Mouse (Mus musculus): ENCODE results near the gene Chrdl2.
"Not testable (repeated sequence)": the region's sequence is repeated elsewhere in the genome, so short reads cannot be mapped to it uniquely, and the experiment has no call there.

The Chrdl2 gene

DNA sequence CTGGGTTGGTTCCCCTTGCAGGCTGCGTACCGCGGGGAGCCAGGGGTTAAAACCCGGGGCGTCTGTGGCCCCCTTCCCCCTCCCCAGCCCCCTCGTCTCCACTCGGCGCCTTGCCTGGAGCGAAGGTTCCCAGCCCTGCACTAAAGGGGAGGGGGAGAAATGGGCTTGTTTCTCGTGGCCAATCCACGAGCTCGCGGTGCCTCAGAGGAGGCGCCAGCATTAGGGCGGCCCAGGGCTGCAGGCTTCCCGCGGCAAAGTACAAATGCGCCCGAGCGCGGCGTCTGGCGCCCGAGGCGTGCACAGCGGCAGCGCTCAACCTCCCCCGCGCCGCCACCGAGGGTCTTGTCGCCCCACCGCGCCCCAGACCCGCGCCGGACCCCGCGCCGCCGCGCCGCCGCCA is at the start of gene Chrdl2:
TSS of gene Chrdl2 (plus strand) at position 383 of the 400 bp plus-strand sequence.
- peak; percentile 61 to 66 for DNase-seq

DNA sequence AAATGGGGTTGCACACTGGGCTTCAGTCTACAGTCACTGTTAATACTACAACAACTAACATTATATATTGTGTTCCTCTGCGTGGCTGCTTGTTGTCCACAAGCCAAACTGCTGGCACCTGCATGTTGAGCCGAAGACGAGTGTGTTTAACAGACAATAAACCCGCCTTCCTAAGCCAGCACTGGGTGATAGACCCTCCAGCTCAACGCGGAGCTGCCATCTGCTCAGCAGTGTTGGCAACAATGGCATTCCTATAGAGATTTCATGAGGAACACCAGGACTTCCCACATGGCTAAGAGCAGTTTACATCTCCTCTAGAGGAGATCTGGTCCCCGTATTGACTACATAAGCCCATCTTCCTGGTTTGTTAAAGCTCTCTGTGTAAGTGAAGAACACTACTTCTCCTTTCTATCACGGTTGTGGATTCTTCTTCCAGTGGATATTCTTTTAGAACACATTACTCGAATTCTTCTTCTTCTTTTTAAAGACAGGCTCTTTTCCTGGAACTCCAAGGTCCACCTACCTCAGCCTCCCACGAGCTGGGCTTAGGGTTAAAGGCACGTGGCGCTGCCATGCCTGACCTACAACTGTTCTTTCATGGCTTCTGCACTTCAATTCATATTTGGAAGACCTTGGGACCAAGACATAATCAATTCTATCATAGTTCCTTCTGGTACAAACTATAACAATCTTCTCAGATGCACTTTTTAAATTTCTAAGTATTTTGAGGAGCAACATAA is 48.6 kb upstream of the Chrdl2 start:
- DNase-seq, result peak in 1 of 2 experiments; percentile 37

DNA sequence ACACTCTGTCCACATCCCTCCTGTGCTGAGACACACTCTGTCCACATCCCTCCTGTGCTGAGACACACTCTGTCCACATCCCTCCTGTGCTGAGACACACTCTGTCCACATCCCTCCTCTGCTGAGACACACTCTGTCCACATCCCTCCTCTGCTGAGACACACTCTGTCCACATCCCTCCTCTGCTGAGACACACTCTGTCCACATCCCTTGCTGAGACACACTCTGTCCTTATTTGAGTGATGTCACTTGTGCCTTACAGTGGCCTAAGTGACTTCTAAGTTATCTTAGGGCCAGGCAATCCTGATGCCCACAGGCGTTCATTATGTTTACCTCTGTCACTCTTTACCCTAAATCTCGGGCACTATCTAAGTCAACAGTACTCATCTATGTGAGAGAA is 45.4 kb upstream of the Chrdl2 start:
- DNase-seq, result not testable (repeated sequence)

DNA sequence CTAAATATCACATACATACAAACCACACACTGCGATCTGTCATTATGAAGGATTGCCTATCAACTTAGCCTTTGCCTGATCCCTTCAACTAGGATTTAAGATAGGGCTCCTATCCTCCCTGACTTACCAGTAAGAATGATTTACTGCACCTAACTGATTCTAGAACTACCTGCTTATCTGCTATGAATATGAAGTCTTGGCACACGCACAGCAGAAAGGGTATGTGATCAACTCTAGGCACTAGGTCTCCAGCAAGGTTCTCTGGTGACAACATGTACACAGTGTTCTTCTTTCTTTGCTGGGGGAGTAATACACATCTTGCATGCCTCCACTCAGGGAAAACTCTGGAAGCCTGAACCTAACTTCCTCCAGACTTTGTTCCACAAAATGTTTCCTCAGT is 44.5 kb upstream of the Chrdl2 start:
- no peak for DNase-seq

DNA sequence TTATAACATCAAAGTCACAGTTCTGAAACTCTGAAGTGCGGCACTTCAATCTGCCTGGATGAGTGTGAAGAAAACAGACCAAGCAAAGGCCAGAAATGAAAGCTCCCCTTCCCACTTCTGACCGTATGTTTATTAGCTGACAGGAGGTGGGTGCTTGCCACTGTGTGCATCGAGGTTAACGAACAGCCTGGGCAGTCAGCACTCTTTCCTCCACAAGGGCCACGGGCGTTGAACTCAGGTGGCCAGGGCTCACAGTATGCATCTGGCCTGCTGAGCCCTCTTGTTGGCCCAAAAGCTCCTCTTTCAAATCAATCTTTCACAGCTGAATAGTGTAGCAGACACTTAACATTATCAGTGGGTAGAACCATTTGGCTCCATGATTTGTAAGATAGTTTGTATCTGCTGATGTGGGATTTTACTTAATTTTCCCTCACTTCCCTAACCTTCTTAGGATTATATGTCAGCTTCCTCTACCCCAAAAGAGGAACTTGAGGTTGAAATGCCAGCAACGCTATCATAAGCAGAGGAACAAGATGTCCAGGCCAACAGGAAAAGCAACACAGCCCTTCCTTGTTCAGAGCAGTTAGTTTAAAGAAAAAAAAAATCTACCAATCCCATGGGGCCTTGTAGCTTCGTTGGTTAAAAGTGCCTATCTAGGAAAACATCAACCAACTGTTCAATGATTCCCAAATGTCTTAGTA is 43.3 kb upstream of the Chrdl2 start:
- DNase-seq, result no peak

DNA sequence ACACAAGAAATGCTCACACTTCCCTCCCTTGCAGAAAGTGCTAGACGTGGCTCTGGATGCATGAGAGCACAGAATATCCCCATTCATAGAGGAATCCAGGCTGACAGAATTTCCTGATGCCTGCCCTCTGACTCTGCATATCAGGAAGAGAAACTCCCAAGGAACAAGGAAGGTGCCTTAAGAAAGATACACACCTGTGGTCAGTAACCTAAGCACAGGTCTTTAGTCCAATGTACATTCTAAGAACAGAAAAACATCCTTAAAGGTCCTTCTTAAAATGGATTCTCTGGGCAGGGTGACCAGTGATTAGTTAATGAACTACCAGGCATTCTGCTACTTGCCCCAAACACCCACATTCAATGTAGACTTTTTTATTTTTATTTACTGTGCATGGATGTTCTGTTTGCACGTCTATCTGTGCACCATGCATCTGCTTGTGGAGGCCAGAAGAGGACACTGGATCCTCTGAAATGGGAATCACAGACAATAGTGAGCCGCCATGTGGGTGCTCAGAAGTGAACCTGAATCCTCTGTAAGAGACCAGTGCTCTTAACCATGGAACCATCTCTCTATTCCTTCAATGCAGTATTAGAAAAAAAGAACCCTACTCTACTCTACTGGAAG is 42.6 kb upstream of the Chrdl2 start:
- no peak for DNase-seq

DNA sequence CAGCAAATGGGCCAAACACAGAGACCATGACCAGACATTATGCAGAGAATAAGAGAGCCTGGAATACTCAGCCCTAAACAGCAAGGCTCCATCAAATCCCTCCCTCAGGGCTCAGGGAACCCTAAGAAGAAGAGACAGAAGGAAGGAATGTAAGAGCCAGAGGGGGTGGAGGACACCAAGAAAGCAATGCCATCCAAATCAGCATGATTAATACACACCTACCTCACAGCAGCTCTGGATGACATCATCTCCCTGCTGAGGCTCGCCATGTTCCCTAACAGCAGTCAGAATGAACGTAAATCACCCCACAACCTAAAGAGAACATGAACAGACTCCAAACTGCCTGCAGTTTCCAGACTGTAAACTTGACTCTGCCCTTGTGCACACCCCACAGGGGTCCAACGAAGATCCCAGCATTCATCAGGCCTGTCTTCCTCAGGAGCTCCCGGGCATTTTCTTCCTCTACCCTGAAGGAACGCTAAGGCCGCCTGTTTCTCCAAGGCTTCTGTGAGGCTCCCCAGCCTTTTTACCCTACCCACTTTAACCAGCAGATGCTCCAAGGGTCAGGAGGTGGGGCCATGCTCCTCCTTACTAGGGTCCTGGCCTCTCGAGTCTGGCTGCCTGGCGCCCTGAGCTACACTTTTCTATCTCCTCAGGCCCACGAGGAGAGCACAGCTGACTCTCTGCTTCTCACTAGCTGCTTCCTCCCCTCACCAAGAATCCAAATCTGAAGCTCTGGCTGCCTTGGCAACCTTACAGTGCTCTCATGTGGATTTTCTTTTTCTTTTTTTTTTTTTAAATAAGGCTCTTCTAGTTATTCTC is 40.7 kb upstream of the Chrdl2 start:
- peak in 1 of 2 experiments; percentile 33 for DNase-seq

DNA sequence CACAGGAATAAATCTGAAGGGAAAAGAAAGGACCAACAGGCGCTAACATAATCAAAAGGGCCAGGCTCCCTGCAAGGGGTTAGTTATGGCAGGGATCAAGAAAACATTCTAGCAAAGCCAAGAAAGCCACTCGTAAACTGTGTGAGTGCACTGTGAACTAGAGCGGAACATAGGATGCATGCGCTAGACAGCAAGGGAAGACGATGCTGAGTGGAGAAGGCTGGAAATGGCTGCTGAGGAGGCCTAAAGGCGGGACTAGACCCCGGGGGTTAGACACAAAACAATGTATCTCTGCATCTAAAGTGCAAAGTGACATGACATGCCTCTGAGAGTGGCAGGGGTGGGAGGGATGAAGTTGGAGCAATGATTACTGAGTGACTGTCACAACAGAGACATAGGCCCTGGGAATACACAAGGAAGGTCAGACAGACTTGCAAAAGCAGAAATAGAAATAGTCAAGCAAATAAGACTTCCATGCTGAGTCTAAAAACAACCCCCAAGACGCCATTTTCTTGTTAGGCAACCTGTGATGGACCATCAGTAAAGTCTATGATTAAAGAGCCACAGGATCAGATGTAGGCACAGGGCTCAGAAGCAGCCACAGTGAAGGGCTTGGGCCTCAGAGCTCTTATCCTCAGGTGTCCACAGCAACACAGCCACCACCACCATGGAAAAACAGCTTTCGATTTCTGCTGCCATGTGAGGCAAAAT is 39.8 kb upstream of the Chrdl2 start:
- no peak for DNase-seq

DNA sequence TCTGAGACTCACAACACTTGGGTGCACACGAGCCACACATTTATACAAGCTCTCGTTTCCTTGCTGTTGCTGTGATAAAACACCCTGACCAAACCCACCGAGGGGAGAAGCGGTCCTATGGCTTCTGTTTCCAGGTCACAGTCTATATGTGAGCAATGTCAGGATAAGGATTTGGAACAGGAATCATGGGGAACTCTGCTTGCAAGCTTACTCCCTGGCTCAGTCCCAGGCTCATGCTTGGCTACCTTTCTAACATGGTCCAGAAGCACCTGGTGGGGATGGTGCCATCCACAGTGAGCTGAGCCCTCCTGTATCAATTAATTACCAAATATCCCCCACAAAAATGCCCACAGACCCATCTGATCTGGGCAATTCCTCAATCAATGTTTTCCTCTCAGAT is 36.8 kb upstream of the Chrdl2 start:
- DNase-seq, result peak; percentile 59 to 67

DNA sequence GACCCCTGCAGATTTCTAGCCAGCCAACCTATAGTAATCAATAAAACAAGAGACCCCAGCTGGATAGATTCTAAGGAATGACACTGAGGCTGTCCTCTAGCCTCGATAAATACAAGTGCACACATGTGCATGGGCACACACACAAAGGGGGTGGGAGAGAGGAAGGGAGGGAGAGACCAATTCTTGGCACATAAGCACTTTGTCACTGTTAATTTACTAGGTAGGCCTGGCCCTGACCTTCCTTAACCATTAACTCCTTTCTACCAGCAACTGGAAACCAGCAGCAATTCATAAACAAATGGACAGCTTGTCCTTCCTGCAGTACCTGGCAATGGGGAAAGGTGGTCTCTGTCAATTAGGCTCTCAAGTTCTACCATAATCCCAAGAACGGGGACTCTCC is 34.0 kb upstream of the Chrdl2 start:
- no peak for DNase-seq

DNA sequence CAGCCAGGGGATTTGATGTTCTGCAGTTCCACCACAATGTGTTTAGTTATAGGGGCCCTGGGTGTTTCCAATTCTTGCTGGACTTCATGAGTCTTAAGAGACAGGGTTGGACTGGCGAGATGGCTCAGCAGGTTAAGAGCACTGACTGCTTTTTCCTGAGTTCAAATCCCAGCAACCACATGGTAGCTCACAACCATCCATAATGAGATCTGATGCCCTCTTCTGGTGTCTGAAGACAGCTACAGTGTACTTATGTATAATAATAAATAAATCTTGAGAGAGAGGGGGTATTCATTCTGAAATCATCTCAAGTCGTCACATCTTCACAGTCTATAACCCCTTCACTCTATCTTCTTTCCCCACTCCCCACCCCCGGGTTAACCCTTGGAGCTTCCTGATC is 33.1 kb upstream of the Chrdl2 start:
- DNase-seq, result not testable (repeated sequence)

DNA sequence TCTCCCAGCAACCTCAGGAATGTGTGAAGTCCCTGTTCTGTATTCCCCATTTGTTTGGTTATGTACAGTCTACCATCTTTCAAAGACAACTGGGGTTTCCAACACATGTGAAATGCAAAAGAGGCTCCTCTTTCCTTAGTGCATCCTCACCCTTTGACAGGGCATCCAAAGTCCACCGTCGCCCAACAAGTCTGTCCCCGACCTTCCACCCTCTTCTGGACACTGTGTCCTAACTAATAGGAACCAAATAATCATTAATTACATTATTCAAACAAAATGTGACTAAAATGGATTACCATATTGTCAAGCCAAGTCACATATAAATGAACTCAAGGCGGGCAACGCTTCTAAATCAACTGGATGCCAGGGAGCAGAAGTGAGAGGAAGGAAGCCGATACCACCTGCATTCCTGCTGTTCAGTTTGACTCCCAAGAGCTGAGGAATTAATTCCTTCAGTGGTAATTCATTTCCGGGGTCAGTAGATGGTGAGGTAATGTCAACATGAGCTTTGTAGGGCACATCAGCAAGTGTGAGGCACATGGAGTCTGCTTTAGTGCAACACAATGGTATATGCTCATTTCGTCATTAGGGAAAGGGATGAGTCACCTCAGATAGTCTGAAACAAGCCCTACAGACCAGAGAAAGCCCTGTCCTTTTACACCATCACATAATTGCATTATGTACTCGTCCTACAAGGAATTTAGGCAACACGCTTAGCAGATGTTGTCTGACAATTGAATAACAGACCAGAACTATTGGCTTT is 31.6 kb upstream of the Chrdl2 start:
- DNase-seq, result no peak

DNA sequence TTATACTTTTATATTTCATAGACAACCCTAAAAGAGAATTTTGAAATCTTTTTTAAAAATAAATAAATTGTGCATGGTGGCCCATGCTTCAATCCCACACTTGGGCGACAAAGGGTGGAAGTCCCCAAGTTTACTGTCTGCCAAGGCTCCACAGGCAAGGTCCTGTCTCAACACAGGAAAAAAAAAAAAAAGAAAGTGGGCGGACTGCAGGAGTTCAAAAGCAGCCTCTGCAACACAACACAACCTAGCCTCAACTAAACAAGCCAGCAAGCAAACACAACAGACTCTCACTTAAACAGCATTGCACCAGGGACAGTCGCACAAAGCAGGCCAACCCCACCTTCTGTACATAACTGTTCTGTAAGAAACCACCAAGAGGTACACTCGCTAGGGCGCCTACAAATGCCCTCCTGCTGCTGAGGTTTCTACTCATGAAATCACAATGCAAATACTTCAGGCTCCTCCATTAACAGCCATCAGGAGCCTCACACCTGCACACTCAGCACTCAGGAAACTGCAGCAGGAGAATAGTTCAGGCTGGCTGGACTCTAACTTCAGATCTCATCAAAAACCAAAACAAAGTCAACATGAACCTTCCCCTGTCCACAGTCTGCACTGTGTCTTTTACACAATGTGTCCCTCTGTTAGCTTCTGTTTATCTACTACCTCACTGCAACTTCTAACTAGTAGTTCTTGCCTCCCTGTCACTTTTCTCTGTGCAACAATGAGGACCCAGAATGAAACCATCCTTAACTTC is 30.0 kb upstream of the Chrdl2 start:
- no peak for DNase-seq

DNA sequence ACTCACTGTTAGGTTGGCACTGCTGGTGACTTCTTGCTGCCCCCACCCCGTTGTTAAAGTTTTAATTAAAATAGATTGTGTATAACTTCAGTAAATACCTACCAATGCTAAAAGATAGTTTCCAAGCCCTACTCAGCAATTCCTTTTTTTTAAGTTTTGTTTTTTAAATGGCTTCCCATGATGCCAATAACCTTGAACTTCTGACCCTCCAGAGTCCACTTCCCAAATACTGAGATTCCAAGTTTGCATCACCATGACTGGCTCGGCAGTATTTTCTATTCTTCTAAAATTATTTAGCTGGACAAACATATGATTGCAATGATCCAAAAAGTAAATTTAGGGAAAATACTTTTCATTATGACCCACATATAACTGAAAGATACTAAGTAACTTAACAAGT is 27.9 kb upstream of the Chrdl2 start:
- DNase-seq, result no peak

DNA sequence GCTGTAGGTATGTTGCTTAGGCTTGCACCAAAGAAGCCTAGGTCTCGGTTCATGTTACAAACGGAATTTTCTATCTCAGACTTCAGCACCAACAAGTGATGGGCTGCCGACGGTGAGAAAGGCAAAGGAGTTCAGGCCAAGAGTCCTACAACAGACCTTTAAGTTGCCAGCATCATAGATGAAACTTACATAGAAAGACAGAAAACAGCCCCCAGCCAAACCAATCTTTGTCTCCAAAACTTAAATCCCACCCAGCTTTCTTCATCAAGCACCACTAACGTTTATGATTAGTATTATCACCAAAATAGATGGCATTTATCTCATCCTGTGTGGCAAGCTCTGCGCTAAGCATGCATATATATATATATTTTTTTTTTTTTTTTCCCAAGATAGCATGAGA is 26.9 kb upstream of the Chrdl2 start:
- no peak for DNase-seq

DNA sequence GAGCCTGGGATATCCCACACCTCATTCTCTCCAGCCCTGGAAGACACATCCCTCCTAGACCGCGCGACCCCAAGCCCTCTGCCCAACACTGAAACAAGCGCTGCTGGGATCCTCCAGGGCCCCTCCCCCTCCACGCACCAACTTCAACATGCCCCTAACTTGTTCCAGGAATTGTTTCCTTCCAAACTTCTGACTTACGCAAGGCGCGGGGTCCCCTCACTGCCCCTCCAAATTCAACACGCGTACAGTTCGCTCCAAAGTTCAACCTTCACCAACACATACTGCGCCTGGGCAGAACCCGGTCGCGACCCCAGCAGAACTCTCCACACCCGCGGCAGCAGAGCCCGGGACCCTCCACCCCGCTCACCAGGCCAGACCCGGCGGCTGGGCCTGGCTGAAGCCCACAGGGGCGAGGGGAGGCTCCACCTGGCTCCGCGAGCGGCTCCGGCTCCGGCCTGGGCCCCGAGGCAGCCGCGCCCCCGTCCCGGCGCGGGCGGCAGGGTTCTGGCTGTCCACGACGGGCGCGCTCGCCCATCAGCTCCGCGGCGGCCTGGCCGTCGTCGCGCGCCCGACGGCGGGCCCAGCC is 26.3 kb upstream of the Chrdl2 start:
- DNase-seq, result peak in 1 of 2 experiments; percentile 51

DNA sequence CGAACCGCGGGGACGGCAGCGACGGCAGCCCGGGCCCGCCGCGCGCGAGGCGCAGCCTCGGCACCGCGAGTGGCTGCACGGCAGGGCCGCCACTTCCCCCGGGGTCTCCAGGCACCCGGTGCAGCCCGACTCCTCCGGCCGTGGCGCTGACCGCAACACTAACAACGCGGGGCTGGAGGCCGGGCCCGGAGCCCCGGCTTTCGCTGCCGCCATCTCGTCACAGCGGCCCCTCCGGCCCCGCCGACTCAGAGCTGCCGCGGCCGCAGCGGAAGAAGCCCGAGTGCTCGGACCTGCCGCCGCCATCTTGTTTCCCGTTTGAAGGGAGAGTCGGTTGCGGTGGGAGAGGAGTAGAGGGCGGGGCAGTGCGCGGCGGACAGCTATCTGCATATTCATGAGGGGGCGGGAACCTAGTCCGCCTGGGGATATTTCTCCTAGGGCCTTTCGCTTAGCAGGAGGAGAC is 25.8 kb upstream of the Chrdl2 start, which contains the start of gene Rnf169:
TSS of gene Rnf169 (minus strand) at position 317 of the 460 bp plus-strand sequence.
- peak; percentile 93 to 94 for DNase-seq

DNA sequence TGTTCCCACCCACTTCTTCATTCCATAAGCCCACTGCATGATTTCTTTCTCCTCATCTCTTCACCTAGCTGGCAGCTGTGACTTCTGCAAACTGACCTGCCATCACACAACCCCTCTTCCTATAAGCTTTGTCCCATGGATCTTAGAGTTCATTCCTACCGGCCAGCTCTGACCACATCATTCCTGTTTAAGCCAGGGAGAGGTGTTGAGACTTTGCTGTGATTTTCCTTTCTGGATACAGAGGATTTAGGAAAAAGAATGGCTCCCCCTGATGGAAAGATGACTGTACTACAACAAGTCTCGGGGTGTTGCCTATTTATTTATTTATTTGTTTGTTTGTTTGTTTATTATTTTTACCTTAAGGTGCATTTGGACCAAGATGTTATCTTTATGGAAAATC is 24.7 kb upstream of the Chrdl2 start:
- peak; percentile 79 to 82 for DNase-seq

DNA sequence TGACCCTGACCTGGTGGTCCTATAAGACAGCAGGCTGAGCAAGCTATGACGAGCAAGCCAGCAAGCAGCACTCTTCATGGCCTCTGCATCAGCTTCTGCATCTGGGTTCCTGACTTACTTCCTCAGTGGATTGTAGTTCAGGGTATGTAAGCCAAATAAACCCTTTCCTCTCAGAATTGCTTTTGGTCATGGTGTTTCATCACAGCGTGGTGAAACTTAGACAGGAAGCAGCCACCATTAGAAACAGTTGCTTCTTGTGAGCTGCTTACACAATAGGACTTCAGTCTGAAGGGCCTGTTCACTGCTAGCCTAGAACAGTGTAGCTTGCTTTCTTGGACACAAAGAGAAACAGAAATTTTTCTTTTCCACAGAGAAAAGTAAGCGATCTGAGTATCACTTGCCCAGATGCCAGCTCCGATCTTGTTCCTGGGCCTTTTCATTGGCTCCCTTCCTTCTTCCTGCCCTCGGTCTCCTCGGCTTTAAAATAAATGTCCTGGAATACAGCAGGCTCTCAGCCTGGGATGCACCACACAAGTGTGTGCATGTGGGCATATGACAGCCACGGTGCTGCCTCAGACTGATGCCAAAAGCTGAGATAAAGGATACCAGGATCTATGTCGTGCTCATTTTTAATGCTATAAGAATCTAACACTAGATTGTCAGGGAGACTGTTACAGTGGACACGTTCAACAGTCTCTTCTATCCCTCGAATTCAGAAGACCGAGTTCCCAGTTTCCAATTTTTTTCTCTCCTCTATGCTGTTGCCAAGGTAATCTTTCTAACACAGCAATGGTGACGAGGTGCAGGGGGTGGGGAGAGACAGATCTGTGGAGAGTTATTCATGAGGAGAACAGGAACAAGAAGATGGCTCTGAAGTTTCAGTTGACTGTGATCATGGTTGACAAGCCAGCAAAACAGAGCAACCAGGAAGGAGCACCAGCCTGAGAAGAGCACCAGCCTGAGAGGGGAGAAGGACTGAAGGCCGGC is 23.4 kb upstream of the Chrdl2 start:
- no peak for DNase-seq
